Mouse (Mus musculus) E14TG2a.4 (cell line): Measurements from ENCODE around the gene Mvp.

Experiments
- CTCF ChIP-seq: conservative IDR thresholded peaks from 2 replicates; pipeline ENCODE4 v1.5.1; 2014; ENCODE audit warnings: low read length
- NANOG ChIP-seq: IDR thresholded peaks from 2 replicates; pipeline ENCODE4 v1.6.1; 2014; ENCODE audit warnings: borderline replicate concordance, low read length, mixed read lengths
- POU5F1 ChIP-seq: IDR thresholded peaks from 2 replicates; pipeline ENCODE4 v1.6.1; 2014; ENCODE audit warnings: low read length, borderline replicate concordance

- TF ChIP-seq CTCF: no peak
- TF ChIP-seq NANOG: no peak
- no peak for TF ChIP-seq POU5F1
Observed at GRCm38 (mm10) chr7:127019306-127019960, 5.0 kb upstream of the Mvp start.
